Mouse (Mus musculus) forebrain, embryonic 14.5 days (tissue): ENCODE measurements around the gene Camsap2. TPM values are rescaled to one million over a fixed set of nuclear protein-coding genes. Genes with fewer than 3 reads are reported as not detected.
A peak's percentile ranks its signal among the peaks of the same experiment; 100 is the strongest.

Experiments
- ATAC-seq: fragments of 200-750 bp; cut with Nextera tagmentation; 2 replicates; pipeline ENCODE4 v1.8.0; 2017; ENCODE audit warnings: mild to moderate bottlenecking, moderate library complexity
- DNase-seq: peaks from one replicate; pipeline ENCODE4 v3.0.0-alpha.2; 2015; ENCODE audit warnings: low spot score
- H3K27ac ChIP-seq: fragments of 300-500 bp; sonication (generic); 2 replicates; pipeline ENCODE4 v1.5.1; 2014; ENCODE audit warnings: low read depth, mild to moderate bottlenecking, control low read depth, low read length, moderate library complexity
- H3K27me3 ChIP-seq: fragments of 300-500 bp; sonication (generic); replicated peaks from 2 replicates; pipeline ENCODE4 v1.6.1; 2014; ENCODE audit warnings: low read length, control low read depth, mixed read lengths; ENCODE audit not compliant: control insufficient read depth, insufficient read depth
- H3K36me3 ChIP-seq: fragments of 300-500 bp; sonication (generic); 2 replicates; pipeline ENCODE4 v1.6.1; 2014; ENCODE audit warnings: low read length, control low read depth; ENCODE audit not compliant: control insufficient read depth, insufficient read depth
- H3K4me1 ChIP-seq: fragments of 300-500 bp; sonication (generic); 2 replicates; pipeline ENCODE4 v1.6.1; 2014; ENCODE audit warnings: antibody characterized with exemption, low read length, control low read depth; ENCODE audit not compliant: control insufficient read depth, insufficient read depth
- H3K4me2 ChIP-seq: fragments of 300-500 bp; sonication (generic); 2 replicates; pipeline ENCODE4 v1.6.1; 2014; ENCODE audit warnings: mild to moderate bottlenecking, control low read depth, low read length
- H3K4me3 ChIP-seq: fragments of 300-500 bp; sonication (generic); 2 replicates; pipeline ENCODE4 v1.5.1; 2014; ENCODE audit warnings: low read depth, low read length, control low read depth
- H3K9ac ChIP-seq: fragments of 300-500 bp; sonication (generic); 2 replicates; pipeline ENCODE4 v1.6.1; 2014; ENCODE audit warnings: mild to moderate bottlenecking, low read length, control low read depth, moderate library complexity
- H3K9me3 ChIP-seq: fragments of 300-500 bp; sonication (generic); replicated peaks from 2 replicates; pipeline ENCODE4 v1.6.1; 2016; ENCODE audit warnings: low read length, control low read depth, mixed read lengths; ENCODE audit not compliant: control insufficient read depth
- WGBS: fragments of 180-500 bp; shearing (Covaris S2); extraction: QIAGEN DNeasy Blood & Tissue Kit; methylation state at CpG from one replicate; pipeline ENCODE4 v1.1.7; 2014; 5-methylcytosine and 5-hydroxymethylcytosine counted together
- polyA plus RNA-seq: library from polyadenylated mRNA; unstranded; fragments of >200 nt; fragmentation: Nextera tagmentation; extraction: Ambion mirVana; gene quantifications from 2 replicates; pipeline ENCODE4 v1.2.1, GENCODE M21; 2014

Camsap2 gene
- polyA plus RNA-seq, 1 experiment from 2014 or later, result 39.5 TPM

DNA sequence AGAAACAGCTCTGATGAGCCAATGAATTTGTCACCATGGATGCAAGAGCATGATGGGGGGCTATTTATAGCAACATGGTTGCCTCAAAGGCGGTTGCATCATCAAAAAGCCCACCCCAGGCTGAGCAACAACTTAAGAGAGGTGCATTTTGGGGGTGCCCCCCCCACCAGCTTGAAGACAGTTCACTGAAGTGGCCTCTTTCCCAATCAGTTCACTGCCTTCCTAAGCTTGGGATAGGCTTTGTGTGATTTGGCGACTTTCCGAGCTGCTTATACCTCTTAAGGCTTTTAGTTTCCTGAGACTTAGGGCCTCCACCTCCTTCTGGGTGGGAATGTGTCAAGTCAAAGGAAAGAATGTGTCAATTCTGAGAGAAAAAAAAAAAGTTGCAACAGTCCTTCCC is 20.1 kb upstream of the Camsap2 start:
- no peaks in the 10 kb centered on the region for H3K9me3 ChIP-seq
- WGBS, result 84% methylated on average over 3 of the region's 3 CpGs
- peaks cover 2% of the 10 kb centered on the region; the same call in 1 of the 2 replicates for H3K4me1 ChIP-seq
- ATAC-seq, result no peak
- no peak for DNase-seq
- H3K27me3 ChIP-seq, result no peaks in the 10 kb centered on the region
- H3K36me3 ChIP-seq, result no peaks in the 10 kb centered on the region
- no peak overlapping the region for H3K4me2 ChIP-seq
- H3K27ac ChIP-seq, result no peak overlapping the region
- no peak overlapping the region for H3K4me3 ChIP-seq
- no peak overlapping the region for H3K9ac ChIP-seq

DNA sequence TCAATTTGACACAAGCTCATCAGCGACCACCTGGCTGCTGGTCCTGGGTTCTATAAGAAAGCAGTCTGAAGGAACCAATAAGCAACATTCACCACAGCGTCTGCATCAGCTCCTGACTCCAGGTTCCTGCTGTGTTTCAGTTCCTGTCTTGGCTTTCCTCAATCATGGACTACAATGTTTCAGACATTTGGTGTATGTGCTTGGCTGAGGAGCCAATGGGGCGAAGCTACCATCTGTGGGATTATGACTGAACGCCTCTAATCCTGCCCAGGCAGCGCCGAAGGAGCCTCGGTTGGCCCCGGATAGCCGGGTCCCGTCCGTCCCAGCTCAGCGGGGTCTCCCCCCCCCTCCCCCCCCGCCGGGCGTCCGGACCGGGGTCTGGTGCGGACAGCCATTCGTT is 18.8 kb upstream of the Camsap2 start:
- WGBS, result 75% methylated on average over 18 of the region's 19 CpGs

DNA sequence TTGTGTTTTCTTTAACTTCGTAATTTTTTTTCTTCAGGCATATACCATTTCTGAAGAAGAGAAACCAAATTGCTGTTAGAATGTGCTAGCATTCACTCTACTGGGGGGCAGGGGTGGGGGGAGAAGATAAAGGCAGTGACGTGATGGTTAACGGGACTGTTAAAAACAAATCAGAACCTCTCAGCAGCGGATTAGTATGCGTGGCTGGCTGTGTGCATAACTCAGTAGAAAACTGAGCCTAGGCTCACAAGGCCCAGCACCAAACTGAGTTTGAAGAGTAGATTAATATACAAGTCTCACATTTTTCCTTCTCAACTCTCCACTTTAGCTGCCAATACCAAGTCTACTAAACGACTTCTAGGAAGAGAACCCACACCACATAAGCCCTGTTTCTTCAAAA is 17.1 kb upstream of the Camsap2 start:
- 37% methylated on average over 6 of the region's 6 CpGs for whole genome bisulfite sequencing
- Histone ChIP-seq H3K36me3 (no peaks in the 10 kb centered on the region), H3K4me1 (peaks cover 2% of the 10 kb centered on the region; the same call in 1 of the 2 replicates), H3K9me3 (no peaks in the 10 kb centered on the region), H3K4me3 (no peak overlapping the region), H3K9ac (no peak overlapping the region), H3K27me3 (no peaks in the 10 kb centered on the region), H3K27ac (no peak overlapping the region), H3K4me2 (0 out of 2 replicates have a peak overlapping the region, but pooled peaks have one; percentile 2)
- ATAC-seq (peak; percentile 74), DNase-seq (peak; percentile 48)

More for the DNA sequence above, 18.8 kb upstream of the Camsap2 start:
- Histone ChIP-seq H3K4me1 (peaks cover 2% of the 10 kb centered on the region; the same call in 1 of the 2 replicates), H3K4me3 (no peak overlapping the region), H3K4me2 (no peak overlapping the region), H3K27ac (no peak overlapping the region), H3K9me3 (no peaks in the 10 kb centered on the region), H3K36me3 (no peaks in the 10 kb centered on the region), H3K9ac (no peak overlapping the region), H3K27me3 (no peaks in the 10 kb centered on the region)
- ATAC-seq (no peak), DNase-seq (no peak)

DNA sequence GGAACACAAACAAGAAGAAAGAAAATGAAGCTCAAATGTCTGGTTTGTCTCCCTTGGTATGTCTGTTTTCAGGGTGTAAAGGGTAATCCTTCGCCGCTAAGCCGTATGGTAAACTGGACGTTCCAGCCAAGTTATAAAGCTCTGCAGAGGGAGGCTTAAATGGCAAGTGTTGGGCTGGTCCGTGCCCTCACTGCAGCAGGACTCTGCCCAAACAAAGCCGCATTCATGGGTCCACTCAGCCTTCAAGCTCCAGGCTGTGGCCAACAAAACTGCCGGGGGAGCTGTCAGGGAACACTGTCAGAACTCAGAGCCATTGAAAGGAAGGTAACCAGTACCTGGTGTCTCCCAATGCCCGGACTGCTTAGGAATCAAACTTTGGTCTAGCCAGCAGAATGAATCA is 16.7 kb upstream of the Camsap2 start:
- peaks cover 2% of the 10 kb centered on the region; the same call in 1 of the 2 replicates for H3K4me1 ChIP-seq
- H3K27me3 ChIP-seq, result no peaks in the 10 kb centered on the region
- H3K4me2 ChIP-seq, result 0 out of 2 replicates have a peak overlapping the region, but pooled peaks have one; percentile 2
- ATAC-seq, result peak; percentile 84
- H3K36me3 ChIP-seq, result no peaks in the 10 kb centered on the region
- no peak overlapping the region for H3K4me3 ChIP-seq
- H3K9ac ChIP-seq, result no peak overlapping the region
- WGBS, result 16% methylated on average over 8 of the region's 8 CpGs
- peak; percentile 60 for DNase-seq
- peak overlapping the region; percentile 35; the same call in 1 of the 2 replicates for H3K27ac ChIP-seq
- no peaks in the 10 kb centered on the region for H3K9me3 ChIP-seq

DNA sequence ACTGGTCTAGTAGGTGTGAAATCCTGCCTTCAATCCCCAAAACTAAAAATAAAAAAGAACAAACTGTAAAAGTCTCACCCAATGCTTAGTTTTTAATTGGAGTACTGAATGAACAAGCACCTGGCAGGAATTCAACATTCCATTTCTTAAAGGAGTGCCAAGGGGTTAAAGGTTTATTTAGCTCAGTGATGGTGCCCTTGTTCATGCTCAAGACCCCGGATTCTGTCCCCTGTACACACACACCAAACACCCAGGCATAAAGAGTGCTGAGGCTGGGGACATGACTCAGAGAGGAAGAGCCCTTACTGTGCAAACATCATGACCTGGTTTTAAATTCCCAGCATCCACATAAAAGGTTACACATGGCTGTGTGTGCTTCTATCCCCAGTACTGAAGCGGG is 15.5 kb upstream of the Camsap2 start:
- Histone ChIP-seq H3K9me3 (no peaks in the 10 kb centered on the region), H3K4me3 (no peak overlapping the region), H3K4me1 (peaks cover 2% of the 10 kb centered on the region; the same call in 1 of the 2 replicates), H3K36me3 (no peaks in the 10 kb centered on the region), H3K4me2 (no peak overlapping the region), H3K9ac (no peak overlapping the region), H3K27me3 (no peaks in the 10 kb centered on the region), H3K27ac (no peak overlapping the region)
- DNase-seq, result peak; percentile 35
- 49% methylated on average over 2 of the region's 2 CpGs for WGBS
- ATAC-seq, result no peak

DNA sequence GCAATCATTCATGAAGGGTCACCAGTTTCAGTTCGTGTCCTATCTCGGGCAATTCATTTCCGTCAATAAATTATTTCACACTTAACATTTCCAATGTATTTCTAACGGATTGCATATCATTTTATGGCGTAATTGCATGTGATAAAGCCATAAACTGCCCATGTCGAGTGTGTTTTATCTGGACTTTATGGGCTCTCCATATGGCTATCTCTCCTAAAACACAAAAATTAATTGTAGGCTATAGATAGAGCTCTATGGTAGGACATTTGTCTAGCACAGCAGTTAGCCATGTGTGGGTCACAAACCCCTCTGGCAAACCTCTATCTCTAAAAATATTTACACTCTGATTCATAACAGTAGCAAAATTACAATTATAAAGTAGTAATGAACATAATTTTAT is 15.0 kb upstream of the Camsap2 start:
- 91% methylated on average over 6 of the region's 6 CpGs for WGBS
- Histone ChIP-seq H3K27ac (no peak overlapping the region), H3K4me2 (no peak overlapping the region), H3K27me3 (no peaks in the 10 kb centered on the region), H3K36me3 (no peaks in the 10 kb centered on the region), H3K9me3 (no peaks in the 10 kb centered on the region), H3K9ac (no peak overlapping the region), H3K4me3 (no peak overlapping the region), H3K4me1 (peaks cover 2% of the 10 kb centered on the region; the same call in 1 of the 2 replicates)
- no peak for DNase-seq
- no peak for ATAC-seq

DNA sequence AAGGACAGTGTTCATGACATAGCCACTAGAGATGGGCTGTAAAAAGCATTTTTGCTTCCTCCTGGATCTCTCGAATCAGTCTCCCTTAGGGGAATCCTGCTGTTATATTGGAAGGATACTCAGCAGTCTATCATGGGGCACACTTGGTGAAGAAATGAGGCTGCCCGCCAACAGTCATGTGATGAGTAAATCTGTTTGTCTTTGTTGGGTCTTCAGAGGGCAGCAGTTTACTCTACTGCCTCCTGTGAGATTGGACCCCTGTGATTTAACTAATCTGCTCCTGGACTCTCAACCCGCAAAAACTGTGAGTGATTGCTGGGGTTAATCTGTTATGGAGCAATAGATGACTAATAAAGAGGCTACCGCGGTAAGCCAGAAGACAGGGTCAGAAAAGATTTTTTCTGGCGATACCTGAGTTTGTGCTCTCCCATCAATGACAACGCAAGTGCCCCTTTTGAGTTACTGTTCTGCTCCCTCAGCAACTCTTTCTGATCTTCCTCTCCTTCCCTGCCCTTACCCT is 13.0 kb upstream of the Camsap2 start:
- WGBS, result 80% methylated on average over 7 of the region's 7 CpGs

DNA sequence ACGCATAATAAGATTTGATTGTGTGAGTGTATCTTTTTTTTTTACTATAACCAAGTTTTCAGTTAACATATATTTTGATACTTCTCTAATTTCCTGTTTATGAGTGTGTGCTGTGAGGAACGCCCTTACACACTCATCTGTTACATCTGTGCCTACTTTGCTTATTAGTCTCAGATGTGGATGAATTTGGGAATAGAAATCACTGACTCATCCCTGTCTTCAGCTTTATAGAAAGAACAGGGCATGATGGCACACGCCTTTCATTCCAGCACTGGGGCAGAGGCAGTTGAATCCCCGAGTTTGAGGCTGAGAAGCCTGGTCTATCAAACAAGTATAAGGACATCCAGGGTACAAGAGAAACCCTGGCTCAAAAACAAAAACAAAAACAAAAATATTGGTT is 9.7 kb upstream of the Camsap2 start:
- no peak overlapping the region for H3K4me2 ChIP-seq
- WGBS, result 82% methylated on average over 4 of the region's 4 CpGs
- H3K9me3 ChIP-seq, result no peaks in the 10 kb centered on the region
- no peaks in the 10 kb centered on the region for H3K36me3 ChIP-seq
- H3K9ac ChIP-seq, result no peak overlapping the region
- no peak for DNase-seq
- no peaks in the 10 kb centered on the region for H3K4me1 ChIP-seq
- no peak overlapping the region for H3K27ac ChIP-seq
- H3K4me3 ChIP-seq, result no peak overlapping the region
- H3K27me3 ChIP-seq, result no peaks in the 10 kb centered on the region
- ATAC-seq, result no peak

More for the DNA sequence above, 13.0 kb upstream of the Camsap2 start:
- DNase-seq (no peak), ATAC-seq (no peak)
- Histone ChIP-seq H3K4me3 (no peak overlapping the region), H3K9me3 (no peaks in the 10 kb centered on the region), H3K4me2 (no peak overlapping the region), H3K9ac (no peak overlapping the region), H3K27ac (no peak overlapping the region), H3K4me1 (peaks cover 2% of the 10 kb centered on the region; the same call in 1 of the 2 replicates), H3K36me3 (no peaks in the 10 kb centered on the region), H3K27me3 (no peaks in the 10 kb centered on the region)

DNA sequence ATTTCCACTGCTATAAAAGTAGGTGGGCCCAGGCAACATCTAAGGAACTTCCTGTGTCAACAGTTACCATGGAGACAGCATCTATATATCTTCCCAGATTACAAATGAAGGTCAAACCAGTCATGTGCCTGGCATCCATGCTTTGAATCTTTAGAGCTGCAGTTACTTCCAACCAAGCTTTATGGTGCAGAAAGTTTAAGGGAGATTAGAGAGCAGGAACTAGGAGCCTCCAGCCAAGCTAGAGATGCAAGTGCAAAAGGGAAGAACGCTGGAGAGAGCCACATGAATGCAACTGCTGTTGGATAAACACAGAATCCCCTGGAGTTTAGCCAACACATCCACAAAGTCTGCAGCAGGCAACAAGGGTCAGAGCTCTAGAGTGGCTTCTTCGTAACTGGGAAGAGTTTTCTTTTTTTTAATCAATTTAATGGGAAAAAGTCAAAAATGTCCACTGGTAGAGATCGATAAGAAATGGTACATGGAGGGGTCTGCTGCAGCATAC is 4.8 kb upstream of the Camsap2 start:
- ATAC-seq, result no peak
- no peak overlapping the region for H3K4me3 ChIP-seq
- DNase-seq, result no peak

More for the DNA sequence above, 4.8 kb upstream of the Camsap2 start:
- Histone ChIP-seq H3K27ac (no peak overlapping the region), H3K4me2 (no peak overlapping the region), H3K9me3 (no peaks in the 10 kb centered on the region), H3K4me1 (no peaks in the 10 kb centered on the region), H3K36me3 (no peaks in the 10 kb centered on the region), H3K9ac (no peak overlapping the region), H3K27me3 (no peaks in the 10 kb centered on the region)
- 62% methylated on average over 3 of the region's 3 CpGs for WGBS
